Mouse (Mus musculus) E14TG2a.4 (cell line): ENCODE results near the gene Btg2.

ENCODE experiments used
- H3K27me3 ChIP-seq: 2 replicates; pipeline ENCODE4 v1.6.1; 2014; ENCODE audit warnings: low read length, control low read depth; ENCODE audit not compliant: insufficient read depth
- H3K36me3 ChIP-seq: 2 replicates; pipeline ENCODE4 v1.6.1; 2014; ENCODE audit warnings: low read length, control low read depth; ENCODE audit not compliant: insufficient read depth
- H3K4me1 ChIP-seq: replicated peaks from 2 replicates; pipeline ENCODE4 v1.6.1; 2014; ENCODE audit warnings: low read depth, low read length, control low read depth
- H3K4me3 ChIP-seq: replicated peaks from 2 replicates; pipeline ENCODE4 v1.5.1; 2014; ENCODE audit warnings: mild to moderate bottlenecking, low read length
- H3K9me3 ChIP-seq: 2 replicates; pipeline ENCODE4 v1.6.1; 2014; ENCODE audit warnings: low read length, control low read depth
- CTCF ChIP-seq: conservative IDR thresholded peaks from 2 replicates; pipeline ENCODE4 v1.5.1; 2014; ENCODE audit warnings: low read length
- NANOG ChIP-seq: IDR thresholded peaks from 2 replicates; pipeline ENCODE4 v1.6.1; 2014; ENCODE audit warnings: borderline replicate concordance, low read length, mixed read lengths
- POU5F1 ChIP-seq: IDR thresholded peaks from 2 replicates; pipeline ENCODE4 v1.6.1; 2014; ENCODE audit warnings: low read length, borderline replicate concordance

Gene Btg2

DNA sequence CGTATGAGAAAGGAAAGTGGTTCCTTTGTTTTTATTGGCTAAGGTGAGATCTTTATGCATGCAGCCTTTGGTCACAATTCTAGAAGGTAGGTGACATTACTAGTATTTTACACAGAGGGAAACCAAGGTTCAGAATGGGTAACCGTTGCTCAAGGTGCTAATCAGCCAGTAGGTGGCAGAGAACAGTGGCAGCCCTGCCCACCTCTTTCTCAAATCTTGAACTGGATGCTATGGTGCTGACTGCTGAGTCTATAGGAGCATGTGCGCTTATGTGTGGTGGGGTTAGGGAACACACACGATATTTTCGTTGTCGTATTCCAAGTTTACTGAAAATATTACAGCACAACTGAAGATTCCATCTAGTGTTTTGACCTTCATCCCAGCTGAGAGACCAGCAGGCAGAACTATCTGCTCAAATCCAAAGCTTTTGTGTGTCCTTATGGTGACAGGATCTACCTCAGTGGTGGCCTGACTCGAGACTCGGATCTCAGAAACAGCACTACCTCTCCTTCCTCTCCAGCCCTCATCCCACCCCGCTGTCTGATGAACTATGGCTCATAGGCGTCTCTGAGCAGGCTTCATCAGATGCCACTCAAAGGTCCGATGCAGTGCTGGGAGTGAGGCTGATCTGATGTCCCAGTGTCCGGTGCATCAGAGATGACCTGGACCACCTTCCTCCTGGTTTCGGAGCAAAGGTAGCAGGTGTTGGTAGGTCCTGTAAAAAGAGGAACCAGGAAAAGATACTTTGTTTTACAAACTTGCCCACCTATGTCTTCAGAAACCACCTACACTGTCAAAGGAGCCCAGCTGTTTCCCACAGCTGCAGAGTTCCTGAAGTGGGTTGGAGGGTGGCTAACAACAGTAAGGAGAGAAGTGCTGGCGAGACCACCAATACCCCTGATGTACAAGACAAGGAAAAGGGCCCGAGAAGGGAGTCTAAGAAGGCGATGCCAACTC, 18.9 kb downstream of the Btg2 start:
- peaks cover 89% of the 10 kb centered on the region for H3K4me1 ChIP-seq
- H3K27me3 ChIP-seq, result peaks cover 30% of the 10 kb centered on the region
- TF ChIP-seq CTCF, result no peak
- TF ChIP-seq POU5F1, result no peak
- no peak for TF ChIP-seq NANOG
- H3K9me3 ChIP-seq, result no peaks in the 10 kb centered on the region
- H3K4me3 ChIP-seq, result peak overlapping the region; percentile 69
- no peaks in the 10 kb centered on the region for H3K36me3 ChIP-seq

- no peak for TF ChIP-seq CTCF
- TF ChIP-seq POU5F1, result no peak
- TF ChIP-seq NANOG, result no peak
- Histone ChIP-seq H3K27me3 (peaks cover 28% of the 10 kb centered on the region), H3K4me3 (no peak overlapping the region), H3K36me3 (no peaks in the 10 kb centered on the region), H3K4me1 (peaks cover 85% of the 10 kb centered on the region), H3K9me3 (0 out of 2 replicates have a peak, but pooled peaks cover 5% of the 10 kb centered on the region)
Measured at GRCm38 (mm10) chr1:134058870-134059269, 20.1 kb downstream of the Btg2 start.

GRCm38 (mm10) chr1:134057736-134058135, 21.2 kb downstream of the Btg2 start:
- no peak for TF ChIP-seq CTCF
- no peak for TF ChIP-seq POU5F1
- TF ChIP-seq NANOG, result no peak
- H3K4me1 ChIP-seq, result peaks cover 75% of the 10 kb centered on the region
- H3K9me3 ChIP-seq, result peaks cover 10% of the 10 kb centered on the region; the same call in 1 of the 2 replicates
- H3K36me3 ChIP-seq, result no peaks in the 10 kb centered on the region
- no peak overlapping the region for H3K4me3 ChIP-seq
- H3K27me3 ChIP-seq, result peaks cover 28% of the 10 kb centered on the region

- Histone ChIP-seq H3K4me1 (peaks cover 60% of the 10 kb centered on the region), H3K36me3 (no peaks in the 10 kb centered on the region), H3K9me3 (peaks cover 10% of the 10 kb centered on the region; the same call in 1 of the 2 replicates), H3K27me3 (peaks cover 18% of the 10 kb centered on the region), H3K4me3 (no peak overlapping the region)
- TF ChIP-seq POU5F1 (no peak), NANOG (no peak), CTCF (no peak)
Measured at GRCm38 (mm10) chr1:134056285-134056684, 22.6 kb downstream of the Btg2 start.

- TF ChIP-seq POU5F1 (no peak), NANOG (no peak), CTCF (no peak)
- Histone ChIP-seq H3K4me1 (peaks cover 56% of the 10 kb centered on the region), H3K36me3 (no peaks in the 10 kb centered on the region), H3K9me3 (peaks cover 10% of the 10 kb centered on the region; the same call in 1 of the 2 replicates), H3K4me3 (peak overlapping the region; percentile 30), H3K27me3 (peaks cover 15% of the 10 kb centered on the region)
Measured at GRCm38 (mm10) chr1:134055666-134056245, 23.2 kb downstream of the Btg2 start.

DNA sequence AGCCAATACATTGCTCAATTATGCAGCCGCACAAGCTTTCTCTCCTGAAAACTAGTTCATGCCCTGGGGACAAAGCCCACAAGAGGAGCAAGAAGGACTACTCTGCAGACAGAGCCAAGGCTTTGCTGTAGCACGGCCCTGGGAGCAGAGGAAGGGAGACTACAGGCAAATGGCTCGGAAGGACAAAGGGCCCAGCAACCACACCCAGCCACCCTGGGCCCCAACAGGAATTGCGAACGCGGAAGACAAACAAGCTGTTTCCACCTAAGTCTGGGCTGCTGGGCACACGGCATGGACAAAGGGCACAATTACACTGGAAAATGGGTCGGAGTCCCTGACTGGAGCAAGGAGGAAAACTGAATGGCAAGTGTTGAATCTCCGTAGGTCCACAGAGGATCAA, 23.9 kb downstream of the Btg2 start:
- TF ChIP-seq NANOG, result no peak
- no peak for TF ChIP-seq POU5F1
- no peak for TF ChIP-seq CTCF
- Histone ChIP-seq H3K4me1 (peaks cover 49% of the 10 kb centered on the region), H3K4me3 (peak overlapping the region; percentile 30), H3K27me3 (peaks cover 18% of the 10 kb centered on the region), H3K36me3 (no peaks in the 10 kb centered on the region), H3K9me3 (peaks cover 10% of the 10 kb centered on the region; the same call in 1 of the 2 replicates)

DNA sequence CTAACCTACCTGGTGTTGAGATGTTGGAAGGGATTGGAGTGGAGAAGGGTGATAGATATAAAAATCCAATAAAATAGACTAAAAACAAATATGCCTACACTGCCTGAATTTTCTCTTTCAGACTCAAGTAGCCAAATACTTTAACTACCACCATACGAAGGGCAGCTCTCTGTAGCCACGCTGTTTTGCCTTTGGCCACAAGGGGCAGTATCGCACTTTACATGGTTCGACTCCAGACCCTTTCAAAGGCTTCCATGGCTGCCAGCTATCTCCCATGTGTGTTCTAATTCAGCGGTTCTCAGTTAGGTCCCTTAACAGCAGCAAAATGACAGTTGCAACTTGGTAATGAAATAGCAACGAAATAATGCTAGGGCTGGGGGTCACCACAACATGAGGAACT, 25.7 kb downstream of the Btg2 start:
- Histone ChIP-seq H3K4me3 (no peak overlapping the region), H3K27me3 (peaks cover 16% of the 10 kb centered on the region; the same call in 1 of the 2 replicates), H3K36me3 (no peaks in the 10 kb centered on the region), H3K9me3 (peaks cover 10% of the 10 kb centered on the region; the same call in 1 of the 2 replicates), H3K4me1 (peaks cover 41% of the 10 kb centered on the region)
- TF ChIP-seq POU5F1 (no peak), NANOG (no peak), CTCF (peak; percentile 85)

DNA sequence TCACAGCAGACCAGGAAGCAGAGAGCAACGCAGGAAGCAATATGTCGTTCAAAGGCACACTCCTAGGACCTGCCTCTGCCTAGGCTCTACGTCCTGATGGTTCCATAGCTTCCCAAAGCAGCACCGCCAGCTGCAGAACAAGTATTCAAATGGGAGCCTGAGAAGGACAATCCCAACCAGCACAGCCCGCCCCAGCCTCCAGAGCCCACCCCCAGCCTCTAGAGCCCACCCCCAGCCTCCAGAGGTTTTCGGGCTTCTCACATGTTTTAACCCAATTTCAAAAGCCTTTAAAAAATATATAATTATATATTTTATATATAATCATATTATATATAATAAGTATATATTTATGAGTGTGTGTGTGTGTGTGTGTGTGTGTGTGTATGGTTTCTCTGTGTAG, 29.4 kb downstream of the Btg2 start:
- Histone ChIP-seq H3K4me3 (no peak overlapping the region), H3K36me3 (no peaks in the 10 kb centered on the region), H3K4me1 (peaks cover 34% of the 10 kb centered on the region), H3K27me3 (peaks cover 25% of the 10 kb centered on the region), H3K9me3 (peaks cover 10% of the 10 kb centered on the region; the same call in 1 of the 2 replicates)
- TF ChIP-seq POU5F1, result no peak
- TF ChIP-seq NANOG, result no peak
- TF ChIP-seq CTCF, result no peak
